Mouse (Mus musculus) liver, embryonic 15.5 days (tissue): Measurements from ENCODE around the gene Nme6. TPM values are rescaled to one million over a fixed set of nuclear protein-coding genes. Genes with fewer than 3 reads are reported as not detected.

ENCODE experiments used
- microRNA-seq: library from miRNA; unstranded; fragments of <30 nt; microRNA quantifications from one replicate; pipeline ENCODE4, GENCODE M21; 2016
- polyA plus RNA-seq: library from polyadenylated mRNA; unstranded; fragments of >200 nt; fragmentation: Nextera tagmentation; extraction: Ambion mirVana; gene quantifications from 2 replicates; pipeline ENCODE4 v1.2.1, GENCODE M21; 2015

The Nme6 gene
- polyA plus RNA-seq, 1 experiment from 2014 or later, result 51.1 TPM

Small RNAs within 50 kb of the gene (microRNA-seq; reads per million reads assigned to microRNA genes)
- not detected for gene Mir7089

Other genes starting within 250 kb of the Nme6 start
- not detected in 2 replicates for gene Fbxw24, start 206.7 kb upstream of the Nme6 start, polyA plus RNA-seq
- not detected in 2 replicates for gene Fbxw25, start 168.1 kb upstream of the Nme6 start, polyA plus RNA-seq
- not detected in 2 replicates for gene Fbxw18, start 130.0 kb upstream of the Nme6 start, polyA plus RNA-seq
- gene Fbxw26, start 86.7 kb upstream of the Nme6 start, polyA plus RNA-seq, result not detected in 2 replicates
- not detected in 2 replicates for gene Fbxw27, start 42.1 kb upstream of the Nme6 start, polyA plus RNA-seq
- not detected in 2 replicates for gene Spink8, start 20.5 kb upstream of the Nme6 start, polyA plus RNA-seq
- 281 and 299 TPM in 2 replicates for gene Camp, start 16.9 kb downstream of the Nme6 start, polyA plus RNA-seq
- gene Cdc25a, start 42.8 kb downstream of the Nme6 start, polyA plus RNA-seq, result 12.7 and 13.3 TPM in 2 replicates
- gene Map4, start 98.7 kb downstream of the Nme6 start, polyA plus RNA-seq, result 11.9 and 12.7 TPM in 2 replicates